Mouse (Mus musculus) T-helper 2 cell (primary cell): ENCODE measurements around the gene Lama2.

Source experiments
- in situ Hi-C: fragments of 300-600 bp; cut with MboI, MseI; formaldehyde crosslinking; loops from one replicate; pipeline ENCODE4 v1.15.1; 2025; ENCODE audit warnings: high pct_unique_total_duplicates

The Lama2 gene

GRCm38 (mm10) chr10:27384636-27385035 lies 234.9 kb downstream of the Lama2 start:
- in situ Hi-C loops: loop anchor here (5.0 kb wide), 1 partner anchor 52 kb away; no protein-coding TSS in a partner anchor

DNA sequence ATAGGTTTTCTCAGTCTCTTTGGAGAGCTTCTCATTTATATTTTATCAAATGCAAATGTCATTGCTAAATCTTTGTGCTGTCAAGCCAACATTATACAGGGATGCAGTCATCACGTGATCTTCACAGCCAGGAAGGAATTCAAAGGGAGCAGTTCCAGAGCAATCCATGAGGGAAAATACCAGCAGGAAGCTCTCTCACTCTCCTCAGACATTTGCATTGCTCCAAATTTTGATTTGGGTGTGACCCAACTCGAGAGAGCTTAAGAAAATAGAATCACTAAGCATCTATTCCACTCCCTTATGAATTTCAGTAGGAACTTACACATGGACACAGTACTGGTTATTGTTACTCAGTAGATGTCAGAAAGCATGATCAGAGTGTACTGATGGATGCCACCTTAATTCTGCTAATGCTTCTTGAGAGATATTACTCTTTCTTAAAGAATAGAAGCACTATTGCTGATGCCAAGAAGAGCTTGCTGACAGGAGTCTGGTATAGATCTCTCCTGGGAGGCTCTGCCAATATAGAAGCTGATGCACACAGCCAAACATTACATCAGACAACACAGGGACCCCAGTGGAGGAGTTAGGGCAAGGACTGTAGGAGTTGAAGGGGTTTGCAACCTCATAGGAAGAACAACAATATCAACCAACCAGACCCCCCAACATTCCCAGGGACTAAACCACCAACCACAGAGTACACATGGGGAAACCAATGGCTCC lies 236.5 kb downstream of the Lama2 start:
- in situ Hi-C loops: loop anchor here (5.0 kb wide), 1 partner anchor 51 kb away; no protein-coding TSS in a partner anchor

GRCm38 (mm10) chr10:27378286-27378685 lies 241.3 kb downstream of the Lama2 start:
- in situ Hi-C loops: no loop called here

- in situ Hi-C loops: no loop called here
Measured at GRCm38 (mm10) chr10:27344278-27344677, 275.3 kb downstream of the Lama2 start.

DNA sequence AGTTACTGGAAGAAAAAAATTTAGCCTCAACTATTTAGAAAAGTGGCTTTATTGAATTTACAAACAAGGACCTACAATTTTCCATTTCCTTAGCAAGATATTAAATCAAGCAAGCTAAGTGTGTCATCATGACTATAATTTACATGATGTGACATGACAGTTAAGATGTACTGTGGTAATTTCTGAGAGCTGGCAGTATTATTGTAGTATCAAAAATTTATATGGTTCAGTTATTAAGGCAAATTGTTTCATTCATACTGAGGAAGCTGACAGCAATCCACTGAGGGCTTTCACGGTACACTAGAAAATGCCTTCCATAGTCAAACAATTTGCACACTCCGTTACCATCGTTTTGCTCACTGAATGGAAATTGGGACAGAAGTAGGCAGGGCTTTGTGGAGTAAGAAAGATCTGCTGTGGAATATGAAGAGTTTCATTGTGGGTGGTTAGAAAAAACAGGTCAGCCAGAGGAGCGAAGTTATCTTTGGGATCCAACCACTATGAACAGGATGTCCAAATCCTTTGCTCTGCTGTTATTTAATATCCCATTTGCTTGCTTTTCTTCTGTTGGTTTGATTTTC lies 297.1 kb downstream of the Lama2 start:
- in situ Hi-C loops: no loop called here

- in situ Hi-C loops: no loop called here
Measured at GRCm38 (mm10) chr10:27307444-27307843, 312.1 kb downstream of the Lama2 start.

GRCm38 (mm10) chr10:27305301-27305700 lies 314.3 kb downstream of the Lama2 start:
- in situ Hi-C loops: no loop called here

DNA sequence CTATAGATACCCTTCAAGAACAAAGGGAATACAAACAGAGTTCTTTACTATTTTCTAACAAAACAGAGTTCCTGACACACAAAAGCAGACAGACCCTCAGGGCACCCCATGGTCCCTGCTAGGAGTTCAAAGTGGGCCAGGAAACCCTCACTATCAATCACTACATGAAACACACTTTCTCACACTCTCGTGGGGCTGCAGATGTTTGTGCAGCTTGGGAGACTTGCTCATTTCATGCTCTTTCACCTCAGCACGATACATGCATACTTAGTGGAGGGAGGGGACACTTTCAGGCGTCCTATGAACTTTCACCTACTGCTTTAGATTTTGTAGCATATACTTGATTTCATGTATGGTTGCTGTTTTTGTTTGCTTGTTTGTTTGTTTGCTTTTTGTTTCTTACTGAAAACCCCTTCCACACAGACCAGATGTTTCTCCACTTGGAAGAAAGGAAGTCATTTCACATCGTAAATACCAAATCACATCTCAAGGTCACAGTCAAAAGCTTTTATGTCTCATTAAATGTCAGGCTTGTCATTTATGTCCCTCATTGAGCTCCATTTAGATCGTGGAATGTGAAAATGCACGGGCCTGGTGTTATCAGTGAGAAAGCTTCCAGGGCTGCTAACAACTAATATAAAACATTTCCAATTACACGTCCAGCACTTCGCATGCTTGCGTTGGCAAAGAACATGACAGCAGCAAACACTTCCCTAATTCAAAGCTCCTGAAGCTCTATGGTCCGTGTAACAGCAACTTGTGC lies 334.3 kb downstream of the Lama2 start:
- in situ Hi-C loops: no loop called here

DNA sequence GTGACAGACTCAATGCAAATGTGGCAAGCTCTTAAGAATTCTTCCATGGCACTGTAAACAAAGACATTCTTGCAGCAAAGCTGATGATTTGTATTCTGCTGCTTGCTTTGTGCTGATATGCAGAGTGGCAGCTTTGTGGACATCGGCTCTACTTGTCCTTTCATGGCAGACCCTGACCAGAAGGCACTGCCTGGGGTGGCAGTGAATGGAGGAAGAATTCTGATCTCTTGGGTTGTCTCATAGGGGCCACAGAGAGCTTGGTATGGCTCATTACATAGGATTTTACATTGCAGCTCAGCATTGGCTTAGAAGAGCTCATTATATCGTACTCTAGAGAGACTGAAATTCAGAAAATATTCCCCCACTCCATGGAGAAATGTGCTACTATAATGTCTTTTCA lies 352.1 kb downstream of the Lama2 start:
- in situ Hi-C loops: no loop called here

DNA sequence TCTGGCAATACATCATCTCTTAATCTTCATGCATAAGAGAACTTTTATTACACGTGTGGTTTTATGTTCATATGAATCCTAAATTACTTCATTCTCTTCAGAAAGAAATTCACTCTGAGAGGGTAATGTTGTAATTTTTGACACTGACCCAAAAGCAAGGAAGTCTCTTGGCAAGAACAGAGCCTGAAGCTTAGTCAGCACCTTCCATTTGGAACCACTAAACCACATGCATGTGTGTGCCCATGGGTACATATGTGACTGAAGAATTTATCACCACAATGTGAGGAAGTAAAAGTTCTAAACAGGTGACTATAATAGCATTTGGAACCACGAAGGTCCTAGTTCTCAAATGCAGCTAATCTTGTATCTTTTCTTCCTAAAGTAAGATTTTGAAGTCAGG lies 353.7 kb downstream of the Lama2 start:
- in situ Hi-C loops: no loop called here

GRCm38 (mm10) chr10:27264713-27265112 lies 354.8 kb downstream of the Lama2 start:
- in situ Hi-C loops: no loop called here

- in situ Hi-C loops: no loop called here
Measured at GRCm38 (mm10) chr10:27249741-27250140, 369.8 kb downstream of the Lama2 start.

GRCm38 (mm10) chr10:27234755-27235154 lies 384.8 kb downstream of the Lama2 start:
- in situ Hi-C loops: no loop called here

DNA sequence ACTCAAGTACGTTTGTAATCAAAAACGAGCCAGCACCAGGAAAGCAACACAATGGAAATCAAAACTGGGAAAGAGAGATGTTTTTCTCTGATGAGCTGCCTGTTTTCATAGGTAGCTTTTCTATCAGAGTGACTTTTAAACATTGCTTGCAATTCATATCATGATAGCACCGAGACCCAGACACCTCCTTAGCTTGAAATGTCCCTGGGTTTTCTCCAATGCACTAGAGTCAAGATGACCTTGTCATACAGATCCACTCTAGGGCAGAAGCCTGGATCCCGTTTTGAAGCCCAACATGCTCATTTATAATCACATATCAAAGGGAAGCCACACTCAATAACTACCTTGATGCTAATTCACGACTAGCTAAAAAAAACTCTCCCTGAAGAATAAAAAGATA lies 386.0 kb downstream of the Lama2 start:
- in situ Hi-C loops: no loop called here

GRCm38 (mm10) chr10:27223815-27224375 lies 395.7 kb downstream of the Lama2 start:
- in situ Hi-C loops: no loop called here

GRCm38 (mm10) chr10:27222639-27223315 lies 396.8 kb downstream of the Lama2 start:
- in situ Hi-C loops: no loop called here

- in situ Hi-C loops: no loop called here
Measured at GRCm38 (mm10) chr10:27219698-27220097, 399.9 kb downstream of the Lama2 start.

GRCm38 (mm10) chr10:27207320-27207719 lies 412.2 kb downstream of the Lama2 start:
- in situ Hi-C loops: no loop called here

- in situ Hi-C loops: no loop called here
Measured at GRCm38 (mm10) chr10:27198443-27198842, 421.1 kb downstream of the Lama2 start.

DNA sequence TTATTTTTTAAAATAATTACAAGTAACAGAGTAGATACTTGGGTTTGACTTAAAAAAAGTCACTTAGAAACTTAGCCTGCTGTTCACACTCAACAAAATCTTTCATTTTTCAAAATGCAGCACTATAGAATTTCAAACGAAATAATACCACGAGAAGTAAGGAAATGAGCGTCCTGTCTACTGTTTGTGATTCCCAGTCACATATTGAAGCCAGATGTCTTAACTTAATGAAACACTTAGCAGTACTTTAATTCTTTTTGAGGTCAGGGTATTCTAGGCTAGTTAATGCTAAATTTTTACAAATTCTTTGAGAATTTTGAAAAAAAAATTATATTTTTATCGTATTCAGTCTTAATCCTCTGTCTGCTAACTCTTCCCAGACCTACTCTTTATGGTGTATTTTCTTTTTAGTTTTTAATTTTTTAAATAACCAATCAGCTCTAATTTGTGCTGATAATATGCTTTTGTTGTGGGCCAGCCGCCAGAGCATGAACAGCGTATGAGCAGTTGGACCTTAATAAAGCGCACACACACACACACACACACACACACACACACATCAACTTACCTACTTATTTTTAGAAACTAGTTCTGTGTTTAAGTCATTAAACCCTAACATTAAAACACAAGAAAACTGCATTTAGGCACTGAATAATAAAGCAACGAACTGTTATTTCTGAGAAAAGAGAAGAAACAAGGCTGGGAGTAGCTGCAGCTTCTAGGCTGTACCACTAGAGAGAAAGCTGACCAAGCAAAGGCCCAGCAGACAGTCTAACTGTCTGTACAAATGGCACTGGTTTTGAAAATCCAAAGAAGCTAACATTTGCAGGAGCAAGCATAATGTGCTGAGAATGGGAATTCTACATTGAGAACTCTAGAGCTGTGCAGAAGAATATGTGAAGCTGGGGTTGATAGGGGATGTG lies 425.3 kb downstream of the Lama2 start:
- in situ Hi-C loops: no loop called here
